Mouse (Mus musculus) gastrocnemius, adult 8-10 months (tissue): ENCODE data around the gene Mrps26. TPM values are rescaled to one million over a fixed set of nuclear protein-coding genes. Genes with fewer than 3 reads are reported as not detected.
A peak's percentile ranks its signal among the peaks of the same experiment; 100 is the strongest.
"Not testable (repeated sequence)": the region's sequence is repeated elsewhere in the genome, so short reads cannot be mapped to it uniquely, and the experiment has no call there.

ENCODE experiments used
- DNase-seq, 2 experiments: peaks; one replicate each; pipeline ENCODE4 v3.0.0; 2022; ENCODE audit warnings: low spot score in 2 of 2
- total RNA-seq, 4 experiments: library from RNA; stranded (reverse); gene quantifications; 2 replicates each; pipeline ENCODE4 v1.2.4; 2022

Gene Mrps26
- 10 to 100 TPM; 43.7 to 47.6 (median 46.2) TPM for total RNA-seq

GRCm38 (mm10) chr2:130563212-130564055, at the start of gene Mrps26:
Gene Mrps26 (plus strand): TSS chr2:130563742.
- DNase-seq: peak; percentile 83 to 90

- no peak for DNase-seq
Observed at GRCm38 (mm10) chr2:130513907-130514306, 49.6 kb upstream of the Mrps26 start.

GRCm38 (mm10) chr2:130515791-130516190, 47.8 kb upstream of the Mrps26 start:
- no peak for DNase-seq

GRCm38 (mm10) chr2:130521927-130522326, 41.6 kb upstream of the Mrps26 start:
- DNase-seq: no peak

GRCm38 (mm10) chr2:130525480-130525879, 38.1 kb upstream of the Mrps26 start:
- not testable (repeated sequence) for DNase-seq

GRCm38 (mm10) chr2:130528457-130528856, 35.1 kb upstream of the Mrps26 start:
- DNase-seq: no peak

- DNase-seq: no peak
Observed at GRCm38 (mm10) chr2:130529290-130529689, 34.3 kb upstream of the Mrps26 start.

GRCm38 (mm10) chr2:130529925-130530324, 33.6 kb upstream of the Mrps26 start:
- no peak for DNase-seq

GRCm38 (mm10) chr2:130532201-130532600, 31.3 kb upstream of the Mrps26 start:
- DNase-seq: no peak

- DNase-seq: no peak
Observed at GRCm38 (mm10) chr2:130535017-130535416, 28.5 kb upstream of the Mrps26 start.

GRCm38 (mm10) chr2:130536890-130537289, 26.7 kb upstream of the Mrps26 start:
- no peak for DNase-seq

- DNase-seq: no peak
Observed at GRCm38 (mm10) chr2:130538876-130539546, 24.5 kb upstream of the Mrps26 start.

- DNase-seq: no peak
Observed at GRCm38 (mm10) chr2:130540266-130540665, 23.3 kb upstream of the Mrps26 start.

GRCm38 (mm10) chr2:130546957-130547356, 16.6 kb upstream of the Mrps26 start:
- no peak for DNase-seq

GRCm38 (mm10) chr2:130554841-130555240, 8.7 kb upstream of the Mrps26 start:
- DNase-seq: no peak

GRCm38 (mm10) chr2:130556292-130556691, 7.2 kb upstream of the Mrps26 start:
- no peak for DNase-seq

GRCm38 (mm10) chr2:130557462-130557861, 6.1 kb upstream of the Mrps26 start:
- DNase-seq: no peak

GRCm38 (mm10) chr2:130558015-130558414, 5.5 kb upstream of the Mrps26 start:
- no peak for DNase-seq

- no peak for DNase-seq
Observed at GRCm38 (mm10) chr2:130564063-130564462, 521 bp downstream of the Mrps26 start.

GRCm38 (mm10) chr2:130564983-130565382, 1.4 kb downstream of the Mrps26 start:
- DNase-seq: no peak

- no peak for DNase-seq
Observed at GRCm38 (mm10) chr2:130568921-130569320, 5.4 kb downstream of the Mrps26 start.

- DNase-seq: no peak
Observed at GRCm38 (mm10) chr2:130569926-130570325, 6.4 kb downstream of the Mrps26 start.

- DNase-seq: no peak
Observed at GRCm38 (mm10) chr2:130574960-130575359, 11.4 kb downstream of the Mrps26 start.
